Comparison of ENCODE assay signal across 8 mouse cellular contexts in genomic region chr2:35109924-35110304, GRCm38 (mm10). TPM values are rescaled to one million over a fixed set of nuclear protein-coding genes. Genes with fewer than 3 reads are reported as not detected.
A peak's percentile ranks its signal among the peaks of the same experiment; 100 is the strongest.
DNase-seq lines count a peak whose midpoint lies in the region; ATAC-seq and TF ChIP-seq lines count a peak whose summit lies in the region.

No protein-coding gene starts in this region.

- WGBS in heart, postnatal 0 days: 3% methylated on average over 13 of the region's 13 CpGs

- no peak for TF ChIP-seq POLR2A in bone marrow macrophage, adult 2 months (IDR thresholded peaks at IDR 0.05; ENCODE audit: borderline replicate concordance, low read depth, low read length)

- H3K27ac ChIP-seq in heart, postnatal 0 days (ENCODE audit: low read depth): peak overlapping the region; percentile 87
- peak overlapping the region; percentile 78 for H3K27ac ChIP-seq in bone marrow macrophage, adult 2 months (ENCODE audit: insufficient read depth, low read depth, low read length)

- no peaks in the 10 kb centered on the region for H3K4me1 ChIP-seq in heart, postnatal 0 days (ENCODE audit: control insufficient read depth, insufficient read depth)
- peaks cover 9% of the 10 kb centered on the region for H3K4me1 ChIP-seq in bone marrow macrophage, adult 2 months (ENCODE audit: control insufficient read depth, insufficient read depth, low read length)

- no peaks in the 10 kb centered on the region for H3K9me3 ChIP-seq in heart, postnatal 0 days (replicated peaks; ENCODE audit: control insufficient read depth, low read length)

- no peaks in the 10 kb centered on the region for H3K36me3 ChIP-seq in heart, postnatal 0 days (replicated peaks; ENCODE audit: control insufficient read depth, insufficient read depth, low read length)

- H3K4me2 ChIP-seq in heart, postnatal 0 days (ENCODE audit: low read depth, low read length): peak overlapping the region; percentile 77

- no peak for ATAC-seq in heart, postnatal 0 days (ENCODE audit: insufficient read depth, low read depth)
- ATAC-seq in monocyte, adult 5-6 weeks (replicated peaks; ENCODE audit: insufficient number of reproducible peaks, low FRiP score, low TSS enrichment, poor library complexity, severe bottlenecking): peak; percentile 49

- no peak for TF ChIP-seq EP300 in heart, postnatal 0 days (IDR thresholded peaks at IDR 0.05; ENCODE audit: low read depth)

- no peaks in the 10 kb centered on the region for H3K27me3 ChIP-seq in heart, postnatal 0 days (ENCODE audit: control insufficient read depth, insufficient read depth, low read length)

- no peak for DNase-seq in heart, postnatal 0 days (ENCODE audit: low spot score)
- DNase-seq in heart, postnatal 10 days: no peak
- DNase-seq in induced T-regulatory cell, adult 2 months (ENCODE audit: low read depth): peak; percentile 84
- no peak for DNase-seq in embryo, embryonic 10.5 days (ENCODE audit: low spot score)
- DNase-seq in urinary bladder, postnatal 14 days (ENCODE audit: low spot score): no peak
- DNase-seq in adrenal gland, adult 18-20 months (ENCODE audit: low spot score in 2 of 2): no peak

- H3K9ac ChIP-seq in heart, postnatal 0 days (replicated peaks; ENCODE audit: low read depth, low read length): peak overlapping the region; percentile 78

- H3K4me3 ChIP-seq in heart, postnatal 0 days (ENCODE audit: low read depth, low read length): peak overlapping the region; percentile 78
- H3K4me3 ChIP-seq in bone marrow macrophage, adult 2 months (ENCODE audit: insufficient read depth, low read length): peak overlapping the region; percentile 93

- intact Hi-C loops in heart, postnatal 10 days (cut with DNase I): loop anchor here (5.0 to 10.0 kb wide), 3 partner anchors 143 to 435 kb away; no protein-coding TSS in a partner anchor

- TF ChIP-seq CTCF in heart, postnatal 0 days (IDR thresholded peaks at IDR 0.05; ENCODE audit: low read depth): no peak
- TF ChIP-seq CTCF in bone marrow macrophage, adult 2 months (IDR thresholded peaks at IDR 0.05; ENCODE audit: low read depth, low read length): no peak

RNA-seq across cellular contexts. Expression of gene Cntrl, which starts 0.6 kb away (rescaled TPM):
- total RNA-seq in heart, postnatal 0 days (2014; rRNA removed; ENCODE audit: low replicate concordance): 5.8 and 17.7 TPM in 2 replicates
- 8.6 and 9.1 TPM in 2 replicates for polyA plus RNA-seq in heart, postnatal 0 days (2015; fragmentation: Nextera tagmentation; extraction: Ambion mirVana)
- total RNA-seq in heart, postnatal 10 days (2021): 10 to 100 TPM; 11.6 to 11.8 TPM
- polyA plus RNA-seq in bone marrow macrophage, adult 2 months (2012; ENCODE audit: insufficient read depth, insufficient read length, missing spikeins): 45.2 and 46.0 TPM in 2 replicates
- 125 to 238 TPM (median 135 TPM) in 3 replicates for total RNA-seq in monocyte, adult 5-6 weeks (2017)
- total RNA-seq in adrenal gland, adult 18-20 months (2021): 10 to 100 TPM in 1 of 2 experiments, 1 to 10 TPM in 1; 7.7 to 11.4 TPM

RNA-seq across cellular contexts. Expression of gene AI182371, which starts 8.6 kb away (rescaled TPM):
- 0.46 TPM in 1 of 2 replicates, not detected in the other for total RNA-seq in heart, postnatal 0 days (2014; rRNA removed; ENCODE audit: low replicate concordance)
- polyA plus RNA-seq in heart, postnatal 0 days (2015; fragmentation: Nextera tagmentation; extraction: Ambion mirVana): 0.10 and 0.20 TPM in 2 replicates
- total RNA-seq in heart, postnatal 10 days (2021): under 1 TPM in 1 of 2 experiments, not detected in 1; 0.52 TPM
- 1.2 TPM in 2 replicates for polyA plus RNA-seq in bone marrow macrophage, adult 2 months (2012; ENCODE audit: insufficient read depth, insufficient read length, missing spikeins)
- 0.21 to 1.3 TPM in 2 of 3 replicates, not detected in the other for total RNA-seq in monocyte, adult 5-6 weeks (2017)
- under 1 TPM in 1 of 2 experiments, not detected in 1; 0.46 TPM for total RNA-seq in adrenal gland, adult 18-20 months (2021)

RNA-seq across cellular contexts. Expression of gene Hc, which starts 48.7 kb away (rescaled TPM):
- total RNA-seq in heart, postnatal 0 days (2014; rRNA removed; ENCODE audit: low replicate concordance): 0.04 TPM in 1 of 2 replicates, not detected in the other
- 0.12 TPM in 1 of 2 replicates, not detected in the other for polyA plus RNA-seq in heart, postnatal 0 days (2015; fragmentation: Nextera tagmentation; extraction: Ambion mirVana)
- not detected for total RNA-seq in heart, postnatal 10 days (2021)
- not detected in 2 replicates for polyA plus RNA-seq in bone marrow macrophage, adult 2 months (2012; ENCODE audit: insufficient read depth, insufficient read length, missing spikeins)
- 0.57 TPM in 1 of 3 replicates, not detected in the others for total RNA-seq in monocyte, adult 5-6 weeks (2017)
- not detected for total RNA-seq in adrenal gland, adult 18-20 months (2021)
